Mouse (Mus musculus): ENCODE measurements around the gene Smarcad1. TPM values are rescaled to one million over a fixed set of nuclear protein-coding genes. Genes with fewer than 3 reads are reported as not detected.
"Not testable (repeated sequence)": the region's sequence is repeated elsewhere in the genome, so short reads cannot be mapped to it uniquely, and the experiment has no call there.

Gene Smarcad1
- 10 to 100 TPM; 16.5 to 18.1 TPM for total RNA-seq (2021)

DNA sequence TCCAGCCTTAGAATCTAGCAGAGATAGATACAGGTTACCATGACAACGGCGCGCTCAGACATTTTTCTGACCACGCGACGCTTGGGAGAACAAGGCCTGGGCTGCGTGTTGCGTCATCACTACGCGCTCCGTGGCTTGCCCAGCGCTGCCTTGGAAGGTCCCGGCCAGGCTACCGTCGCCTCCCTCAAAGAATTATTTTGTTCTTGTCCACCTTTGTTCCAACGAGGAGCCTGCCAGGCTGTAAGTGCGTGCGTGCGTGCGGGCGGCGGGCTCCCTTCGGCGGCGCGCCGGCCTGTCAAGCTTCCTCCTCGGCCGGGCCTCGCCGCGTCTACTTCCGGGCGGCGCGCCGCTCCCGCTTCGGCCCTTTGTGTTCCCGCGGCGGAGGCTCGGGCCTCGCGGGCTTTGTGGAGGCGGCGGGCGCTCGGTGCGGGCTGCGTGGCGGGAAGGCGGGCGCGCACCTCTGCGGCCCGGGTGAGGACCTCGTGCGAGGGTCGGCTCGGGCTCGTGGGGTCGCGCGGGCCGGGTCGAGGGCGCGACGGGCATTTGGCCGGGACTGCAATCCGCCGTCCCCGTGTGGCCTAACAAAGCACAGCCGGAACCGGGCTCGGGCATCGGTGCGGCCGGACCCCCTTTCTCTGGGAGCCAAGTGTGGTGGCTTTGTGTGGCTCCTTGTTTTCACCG, at the start of gene Smarcad1:
Gene Smarcad1 (plus strand): TSS at position 93 of the 681 bp plus-strand sequence.
- peak; percentile 81 for DNase-seq (ENCODE audit: low spot score)
- intact Hi-C loops (cut with DNase I) = no loop called here

DNA sequence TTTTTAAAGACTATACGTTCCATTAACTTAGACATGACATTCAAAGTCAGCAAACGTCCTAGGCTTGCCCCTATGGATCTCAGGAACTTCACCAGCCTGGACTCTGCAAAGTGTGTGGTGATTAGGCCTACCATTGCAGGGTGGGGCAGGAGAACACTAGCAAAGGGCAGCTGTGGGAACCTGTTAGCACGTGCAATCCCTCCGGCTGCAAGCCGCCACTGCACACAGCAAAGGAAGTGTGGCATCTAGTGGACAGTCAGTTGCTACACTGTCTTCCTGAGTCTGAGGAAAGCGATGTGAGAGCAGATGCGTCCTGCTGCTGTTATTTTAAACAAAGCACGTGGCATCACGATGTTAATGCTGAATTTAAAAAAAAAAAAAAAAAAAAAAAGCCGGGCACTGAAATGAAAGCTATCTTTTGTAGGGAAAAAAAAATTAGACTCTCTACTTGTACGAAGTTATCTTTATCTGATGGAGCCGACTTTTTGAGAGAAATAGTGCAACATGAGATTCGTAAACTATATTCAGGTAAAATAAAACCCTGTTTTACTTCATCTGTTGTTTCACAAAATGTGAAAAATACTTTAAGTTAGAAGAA, 45.5 kb upstream of the Smarcad1 start:
- DNase-seq (ENCODE audit: low spot score) = no peak
- intact Hi-C loops (cut with DNase I) = no loop called here

DNA sequence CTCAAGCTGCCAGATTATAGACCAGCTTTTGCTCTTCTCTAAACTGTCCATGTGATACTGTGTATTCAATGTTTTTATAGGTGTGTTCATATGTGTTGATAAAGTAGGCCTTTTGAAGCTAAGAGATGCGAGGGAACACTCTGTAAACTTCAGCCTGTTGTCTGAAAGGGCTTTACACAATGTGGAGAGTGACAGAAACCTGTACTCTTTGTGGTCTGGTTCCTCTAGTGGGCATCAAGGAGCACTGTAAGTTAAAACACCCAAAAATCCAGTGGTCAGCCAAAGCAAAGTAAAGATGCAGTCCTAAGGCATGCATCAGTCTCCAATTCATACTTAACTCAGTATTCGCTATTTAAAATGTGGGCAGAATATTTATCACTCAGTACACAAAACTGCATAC, 44.6 kb upstream of the Smarcad1 start:
- intact Hi-C loops (cut with DNase I) = no loop called here
- DNase-seq (ENCODE audit: low spot score) = no peak

DNA sequence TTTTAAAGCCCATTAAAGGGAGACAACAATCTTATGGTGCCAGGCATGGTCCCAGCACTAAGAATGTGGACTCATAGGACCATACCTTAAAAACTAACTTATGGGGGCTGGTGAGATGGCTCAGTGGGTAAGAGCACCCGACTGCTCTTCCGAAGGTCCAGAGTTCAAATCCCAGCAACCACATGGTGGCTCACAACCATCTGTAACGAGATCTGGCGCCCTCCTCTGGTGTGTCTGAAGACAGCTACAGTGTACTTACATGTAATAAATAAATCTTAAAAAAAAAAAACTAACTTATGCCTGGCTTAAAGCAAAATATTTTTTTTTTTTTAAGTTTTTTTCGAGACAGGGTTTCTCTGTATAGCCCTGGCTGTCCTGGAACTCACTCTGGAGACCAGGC, 41.6 kb upstream of the Smarcad1 start:
- DNase-seq (ENCODE audit: low spot score) = not testable (repeated sequence)

DNA sequence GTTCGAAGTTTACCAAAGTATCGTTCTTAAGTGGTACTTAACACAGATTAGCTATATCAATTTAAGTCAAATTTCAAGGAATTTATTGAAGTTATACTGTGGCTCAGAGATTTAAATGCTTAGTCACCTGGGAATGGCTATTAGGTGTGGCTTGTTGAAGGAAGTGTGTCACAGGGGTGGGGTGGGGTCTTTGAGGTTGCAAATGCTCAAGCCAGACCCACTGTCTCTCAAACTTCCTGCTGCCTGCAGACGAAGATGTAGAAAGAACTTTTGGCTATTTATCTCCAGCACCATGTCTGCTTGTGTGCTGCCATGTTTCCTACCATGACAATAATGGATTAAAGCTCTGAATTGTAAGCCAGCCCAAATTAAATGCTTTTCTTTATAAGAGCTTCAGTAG, 40.2 kb upstream of the Smarcad1 start:
- intact Hi-C loops (cut with DNase I) = no loop called here
- DNase-seq (ENCODE audit: low spot score) = no peak

More for the DNA sequence above, 41.6 kb upstream of the Smarcad1 start:
- intact Hi-C loops (cut with DNase I) = not testable (repeated sequence)

DNA sequence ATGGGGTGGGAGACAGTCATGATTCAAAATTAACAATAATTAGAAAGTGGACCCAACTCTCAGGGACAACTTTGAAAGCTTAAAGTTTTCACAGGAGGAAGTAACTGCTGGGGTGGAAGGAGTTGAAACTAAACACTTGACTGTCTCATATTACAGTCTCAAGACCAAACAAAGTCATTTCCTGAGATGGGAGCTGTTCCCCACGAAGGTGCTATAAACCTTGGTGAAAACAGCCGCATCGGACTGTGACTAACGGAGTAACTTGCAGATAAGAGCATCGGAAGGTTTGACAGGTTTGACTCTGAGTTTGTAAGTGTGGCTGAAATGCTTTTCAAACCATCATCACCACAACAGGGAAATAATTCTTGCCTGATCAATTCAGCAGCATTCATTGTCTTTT, 33.5 kb upstream of the Smarcad1 start:
- no peak for DNase-seq (ENCODE audit: low spot score)
- intact Hi-C loops (cut with DNase I) = no loop called here

DNA sequence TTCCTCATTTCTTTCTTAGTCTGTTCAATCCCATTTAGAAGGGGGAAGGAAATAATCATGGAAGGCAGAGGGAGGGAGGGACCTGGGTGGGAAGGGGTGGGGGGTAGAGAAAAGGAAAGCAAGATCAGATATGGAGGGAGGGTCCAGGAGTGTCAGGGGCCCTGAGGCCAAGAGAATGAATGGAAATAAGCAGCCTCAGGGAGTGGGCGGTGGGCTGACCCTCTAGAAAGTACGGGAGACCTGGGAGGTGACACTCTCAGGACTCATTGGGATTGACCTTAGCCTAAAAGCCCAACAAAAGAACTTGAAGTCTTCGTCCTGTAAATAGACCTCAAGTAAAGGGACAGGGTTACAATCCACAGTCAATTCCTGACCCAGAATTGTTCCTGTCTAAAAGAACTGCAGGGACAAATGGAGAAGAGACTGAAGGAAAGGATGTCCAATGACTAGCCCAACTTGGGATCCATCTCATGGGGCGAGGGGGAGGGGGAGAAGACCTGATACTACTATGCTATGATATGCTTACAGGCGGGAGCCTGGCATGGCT, 30.9 kb upstream of the Smarcad1 start:
- DNase-seq (ENCODE audit: low spot score) = no peak

DNA sequence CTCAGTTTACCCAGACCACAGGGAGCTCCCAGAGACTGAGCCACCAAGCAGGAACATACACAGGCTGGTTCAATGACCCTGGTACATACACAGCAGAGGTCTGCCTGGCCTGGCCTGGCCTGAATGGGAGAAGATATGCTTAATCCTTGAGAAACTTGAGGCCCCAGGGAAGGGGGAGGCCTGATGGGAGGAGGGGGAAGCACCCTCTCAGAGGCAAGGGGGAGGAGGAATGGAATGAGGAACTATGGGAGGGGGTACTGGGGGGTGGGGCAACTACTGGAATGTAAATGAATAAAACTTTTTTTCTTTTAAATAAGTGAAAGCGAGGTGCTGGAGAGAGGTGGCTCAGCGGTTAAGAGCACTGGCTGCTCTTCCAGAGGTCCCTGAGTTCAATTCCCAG, 30.2 kb upstream of the Smarcad1 start:
- intact Hi-C loops (cut with DNase I) = no loop called here
- no peak for DNase-seq (ENCODE audit: low spot score)

More for the DNA sequence above, 30.9 kb upstream of the Smarcad1 start:
- intact Hi-C loops (cut with DNase I) = no loop called here

DNA sequence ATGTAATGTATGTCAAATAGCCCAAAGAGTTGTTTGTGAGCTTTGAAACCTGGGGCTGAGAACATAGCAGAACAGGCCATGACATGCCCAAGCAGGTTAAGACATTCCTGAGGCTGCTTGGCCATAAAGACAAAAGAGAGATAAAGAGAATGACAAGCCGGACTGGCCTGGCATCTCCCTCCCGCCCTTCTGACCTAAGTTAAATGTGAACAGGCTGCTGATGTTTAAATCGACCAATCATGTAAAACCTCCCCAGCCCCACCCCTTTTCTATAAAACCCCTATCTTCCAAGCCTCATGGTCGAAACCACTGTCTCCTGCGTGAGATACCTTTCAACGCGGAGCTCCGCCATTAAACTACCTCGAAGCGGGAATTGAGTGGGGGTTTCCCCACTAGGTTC, 24.8 kb upstream of the Smarcad1 start:
- DNase-seq (ENCODE audit: low spot score) = no peak
- intact Hi-C loops (cut with DNase I) = no loop called here

DNA sequence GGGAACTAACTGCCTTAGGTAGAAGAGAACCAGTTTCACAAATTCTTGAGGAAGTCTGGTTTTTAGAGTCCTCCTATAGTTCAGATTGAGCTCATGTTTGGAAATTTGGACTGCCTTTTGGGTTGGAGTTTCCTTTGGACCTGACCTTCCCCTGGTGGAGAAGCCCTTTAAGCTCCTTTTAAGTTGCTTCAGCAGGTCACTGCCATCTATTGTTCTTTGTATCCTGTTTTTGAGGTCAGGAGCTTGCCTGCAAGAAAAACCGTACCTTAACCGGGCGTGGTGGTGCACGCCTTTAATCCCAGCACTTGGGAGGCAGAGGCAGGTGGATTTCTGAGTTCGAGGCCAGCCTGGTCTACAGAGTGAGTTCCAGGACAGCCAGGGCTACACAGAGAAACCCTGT, 23.4 kb upstream of the Smarcad1 start:
- DNase-seq (ENCODE audit: low spot score); intact Hi-C loops (cut with DNase I): not testable (repeated sequence)

DNA sequence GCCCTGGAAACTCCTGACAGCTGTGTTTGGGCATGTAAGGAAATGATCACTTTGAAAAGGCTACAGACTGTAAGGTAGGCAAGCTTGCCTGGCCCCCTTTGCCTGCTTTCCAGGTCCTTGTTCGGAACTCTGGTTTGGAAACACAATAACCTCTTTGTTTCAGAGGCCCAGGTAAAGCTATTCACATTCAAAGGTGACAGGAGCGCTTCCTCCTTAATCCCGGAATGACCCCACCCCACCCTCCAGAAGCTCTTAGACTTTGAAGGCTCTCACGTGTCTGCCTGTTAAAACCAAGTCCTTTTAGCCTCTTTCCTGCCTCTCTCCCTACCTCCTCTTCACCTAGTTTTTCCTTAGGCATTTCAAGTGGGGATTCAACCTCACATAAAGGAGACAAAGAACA, 20.5 kb upstream of the Smarcad1 start:
- intact Hi-C loops (cut with DNase I) = no loop called here
- no peak for DNase-seq (ENCODE audit: low spot score)

DNA sequence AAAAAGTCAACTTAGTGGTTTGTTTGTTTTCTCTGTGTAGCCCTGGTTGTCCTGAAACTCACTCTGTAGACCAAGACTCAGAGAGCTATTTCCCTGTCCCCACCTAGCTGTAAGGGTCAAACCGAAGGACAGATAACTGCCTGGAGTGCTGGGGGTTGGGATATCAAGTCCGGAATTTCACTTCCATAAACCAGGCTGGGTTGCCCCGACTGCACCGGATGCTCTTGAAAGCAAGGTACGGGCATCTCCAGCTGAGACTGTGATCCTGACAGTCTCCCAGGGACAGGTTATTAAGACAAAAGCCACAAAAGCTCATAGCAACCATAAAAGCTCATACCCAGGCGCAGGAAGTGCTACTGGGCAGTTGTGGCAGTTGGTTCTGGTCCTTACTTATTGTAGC, 19.3 kb upstream of the Smarcad1 start:
- intact Hi-C loops (cut with DNase I) = no loop called here
- DNase-seq (ENCODE audit: low spot score) = no peak

DNA sequence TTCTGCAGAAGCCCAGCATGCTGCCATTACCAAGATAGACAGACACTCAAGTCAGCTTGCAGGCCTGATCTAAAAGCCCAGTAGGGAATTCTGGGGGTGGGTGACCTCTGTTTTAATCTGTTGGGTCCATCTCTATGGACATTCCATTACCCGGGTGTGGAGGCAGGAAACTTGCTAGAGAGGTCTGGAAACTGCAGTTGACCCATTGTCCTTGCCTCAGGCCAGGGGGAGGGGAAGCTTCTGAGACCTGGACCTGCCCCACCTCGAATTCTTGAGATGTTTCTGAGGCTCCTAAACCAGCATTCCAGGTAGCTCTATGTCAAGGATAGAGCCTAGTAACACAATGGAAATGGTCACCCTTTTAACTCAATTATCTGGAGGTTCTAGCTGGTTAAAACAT, 17.7 kb upstream of the Smarcad1 start:
- no peak for DNase-seq (ENCODE audit: low spot score)
- intact Hi-C loops (cut with DNase I) = no loop called here

DNA sequence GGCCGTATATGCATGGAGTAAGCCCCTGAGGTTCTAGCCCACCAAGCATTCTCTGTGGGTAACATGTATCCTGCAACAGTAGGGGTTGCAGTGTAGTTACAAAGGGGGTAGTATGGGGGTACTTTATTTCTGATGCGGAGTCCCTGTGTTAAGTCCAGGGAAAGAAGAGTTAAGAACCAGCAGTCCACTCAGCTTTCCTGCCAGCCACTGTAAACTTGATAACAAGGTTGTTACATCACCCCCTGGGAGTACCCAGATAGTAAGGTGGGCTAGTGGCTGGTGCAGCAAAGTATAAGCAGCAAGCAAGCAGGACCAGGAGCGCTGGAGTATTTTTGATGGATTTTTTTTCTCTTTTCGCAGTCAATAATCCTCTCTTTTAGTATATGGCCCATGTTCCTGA, 17.3 kb upstream of the Smarcad1 start:
- intact Hi-C loops (cut with DNase I) = no loop called here
- DNase-seq (ENCODE audit: low spot score) = no peak

DNA sequence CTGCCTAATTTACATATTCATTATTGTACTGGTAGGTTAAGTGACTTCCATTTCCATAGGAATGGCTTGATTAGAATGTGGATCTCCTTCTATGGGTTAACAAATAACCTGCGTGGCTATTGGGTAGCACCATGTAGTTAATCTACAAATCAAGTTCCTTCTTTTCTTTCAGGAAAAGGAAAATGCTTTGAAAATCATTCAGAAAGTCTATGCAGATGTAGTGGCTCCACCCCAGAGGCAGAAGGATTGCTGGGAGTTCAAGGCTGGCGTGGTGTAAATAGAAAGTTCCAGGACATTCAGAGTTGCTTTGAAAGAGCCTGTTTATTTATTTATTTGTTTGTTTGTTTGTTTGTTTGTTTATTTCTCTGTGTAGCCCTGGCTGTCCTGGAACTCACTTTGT, 7.7 kb upstream of the Smarcad1 start:
- no peak for DNase-seq (ENCODE audit: low spot score)
- intact Hi-C loops (cut with DNase I) = no loop called here

DNA sequence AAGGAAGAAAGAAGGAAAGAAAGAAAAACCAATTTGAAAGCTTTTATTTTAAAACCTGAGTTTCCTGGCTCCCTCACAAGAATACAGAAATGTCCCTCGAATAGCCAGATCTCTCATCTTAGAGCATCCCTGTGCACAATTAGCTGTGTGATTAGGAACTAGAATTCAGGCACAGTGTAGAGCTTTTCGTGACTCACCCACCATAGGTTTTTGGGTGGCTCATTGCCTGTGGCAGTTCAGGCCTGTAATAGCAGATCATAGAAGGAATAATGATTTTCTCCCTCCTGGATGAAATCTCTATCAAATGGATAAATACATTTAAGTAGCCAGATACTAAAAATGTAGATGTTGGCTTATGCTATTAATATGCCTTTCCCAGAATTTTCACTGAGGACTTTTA, 6.9 kb upstream of the Smarcad1 start:
- no peak for DNase-seq (ENCODE audit: low spot score)

DNA sequence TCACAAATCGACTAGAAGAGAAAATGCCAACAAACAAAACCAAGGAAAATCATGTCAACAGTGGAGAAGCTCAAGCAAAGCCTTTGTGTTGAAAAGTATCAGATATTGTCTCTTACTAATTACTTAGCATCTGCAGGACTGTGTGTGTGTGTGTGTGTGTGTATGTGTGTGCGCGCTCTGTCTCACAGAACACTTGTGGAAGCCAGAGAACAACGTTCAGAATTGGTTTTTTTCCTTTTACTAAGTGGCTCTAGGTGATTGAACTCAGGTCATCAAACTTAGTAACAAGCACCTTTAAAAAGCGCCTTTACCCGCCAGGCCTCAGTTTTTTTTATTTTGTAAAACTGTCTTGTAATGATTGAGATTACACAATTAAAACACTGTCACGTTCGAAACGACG, 451 bp upstream of the Smarcad1 start:
- intact Hi-C loops (cut with DNase I) = no loop called here
- no peak for DNase-seq (ENCODE audit: low spot score)

More for the DNA sequence above, 6.9 kb upstream of the Smarcad1 start:
- intact Hi-C loops (cut with DNase I) = no loop called here

DNA sequence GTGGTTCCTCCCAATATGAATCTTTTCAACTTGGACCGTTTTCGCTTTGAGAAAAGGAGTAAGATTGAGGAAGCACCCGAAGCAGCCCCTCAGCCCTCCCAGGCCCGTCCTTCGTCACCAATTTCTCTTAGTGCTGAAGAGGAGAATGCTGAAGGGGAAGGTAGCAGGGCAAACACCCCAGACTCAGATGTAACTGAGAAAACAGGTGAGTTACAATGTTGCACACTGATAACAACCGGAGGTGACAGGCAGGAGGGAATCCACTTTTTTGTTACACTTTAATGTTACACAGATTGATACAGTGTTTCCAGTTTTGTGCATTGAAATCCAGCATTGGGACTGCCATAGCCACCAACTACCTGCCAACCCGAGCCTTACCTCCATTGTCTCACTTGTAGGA, 858 bp downstream of the Smarcad1 start:
- intact Hi-C loops (cut with DNase I) = no loop called here
- DNase-seq (ENCODE audit: low spot score) = no peak

DNA sequence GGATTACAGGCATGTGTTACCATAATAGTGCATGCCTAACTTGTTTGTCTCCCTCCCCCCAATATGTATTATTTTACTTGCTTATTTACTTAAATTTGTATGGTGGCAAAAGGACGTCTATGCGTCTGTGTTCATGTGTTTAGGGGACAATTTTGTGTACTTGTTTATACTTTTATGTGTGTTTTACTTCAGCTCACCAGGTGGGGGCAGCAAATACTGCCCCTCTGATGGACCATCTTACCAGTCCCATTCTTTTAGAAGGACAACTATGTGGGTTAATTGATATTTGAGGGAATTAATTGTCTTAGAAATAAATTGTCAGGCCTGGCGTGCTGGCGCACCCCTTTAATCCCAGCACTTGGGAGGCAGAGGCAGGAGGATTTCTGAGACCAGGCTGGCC, 6.7 kb downstream of the Smarcad1 start:
- intact Hi-C loops (cut with DNase I) = no loop called here

DNA sequence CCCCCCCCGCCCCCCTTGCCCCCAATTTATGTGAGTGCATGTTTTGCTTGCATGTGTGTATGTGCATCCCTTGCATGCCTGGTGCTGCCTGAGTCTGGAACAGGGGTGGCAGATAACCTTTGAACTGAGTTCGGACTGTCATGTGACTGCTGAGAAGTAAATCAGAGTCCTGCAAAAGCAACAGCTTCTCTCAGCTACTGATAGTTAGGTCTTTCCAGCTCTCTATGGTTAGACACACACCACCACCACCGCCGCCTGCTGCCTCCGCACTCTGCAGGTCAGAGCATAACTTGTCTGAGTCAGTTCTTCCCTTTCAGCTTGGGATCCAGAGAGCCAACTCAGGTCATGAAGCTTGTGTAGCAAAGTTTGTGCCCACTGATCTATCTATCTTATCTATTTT, 14.2 kb downstream of the Smarcad1 start:
- intact Hi-C loops (cut with DNase I) = no loop called here
- DNase-seq (ENCODE audit: low spot score) = no peak

More for the DNA sequence above, 6.7 kb downstream of the Smarcad1 start:
- no peak for DNase-seq (ENCODE audit: low spot score)

DNA sequence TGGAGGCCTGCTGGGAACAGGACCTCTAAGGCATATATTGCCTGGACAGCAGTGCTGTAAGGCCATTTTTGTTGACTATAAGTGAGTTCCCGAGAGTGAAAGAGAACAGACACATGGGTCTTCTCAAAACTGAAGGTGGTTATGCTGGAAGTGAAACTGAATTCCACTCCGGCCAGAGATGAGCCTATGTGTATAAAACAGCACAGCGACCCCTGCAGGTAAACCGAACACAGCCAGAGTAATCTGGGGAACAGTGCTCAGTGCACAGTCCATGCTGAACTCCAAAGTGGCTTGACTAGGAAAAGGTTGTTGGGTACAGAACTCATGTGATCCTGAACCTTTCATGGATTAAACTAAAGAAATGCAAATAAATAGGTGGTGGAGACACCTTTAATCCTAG, 14.8 kb downstream of the Smarcad1 start:
- DNase-seq (ENCODE audit: low spot score); intact Hi-C loops (cut with DNase I): not testable (repeated sequence)

DNA sequence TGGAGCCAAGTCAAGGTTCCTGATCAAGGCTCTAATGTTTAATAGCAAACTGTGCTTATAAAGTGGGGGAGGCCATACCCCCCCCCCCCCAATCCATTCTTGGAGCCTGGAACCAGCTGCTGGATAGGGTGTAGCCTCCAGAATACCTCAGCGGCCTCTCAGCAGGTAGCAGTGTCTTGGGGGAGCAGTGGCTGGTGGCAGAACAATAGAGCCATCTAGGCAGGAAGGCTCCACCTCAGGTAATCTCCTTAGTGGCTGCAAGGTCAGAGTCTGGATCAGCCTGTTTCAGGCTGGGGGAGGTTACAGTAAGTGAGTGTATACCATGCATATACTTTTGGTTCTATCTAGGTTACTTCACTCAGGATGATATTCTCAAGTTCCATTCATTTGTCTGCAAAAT, 18.7 kb downstream of the Smarcad1 start:
- no peak for DNase-seq (ENCODE audit: low spot score)
- intact Hi-C loops (cut with DNase I) = no loop called here
